ENCODE assay signal across 8 mouse cellular contexts in the genomic region with DNA sequence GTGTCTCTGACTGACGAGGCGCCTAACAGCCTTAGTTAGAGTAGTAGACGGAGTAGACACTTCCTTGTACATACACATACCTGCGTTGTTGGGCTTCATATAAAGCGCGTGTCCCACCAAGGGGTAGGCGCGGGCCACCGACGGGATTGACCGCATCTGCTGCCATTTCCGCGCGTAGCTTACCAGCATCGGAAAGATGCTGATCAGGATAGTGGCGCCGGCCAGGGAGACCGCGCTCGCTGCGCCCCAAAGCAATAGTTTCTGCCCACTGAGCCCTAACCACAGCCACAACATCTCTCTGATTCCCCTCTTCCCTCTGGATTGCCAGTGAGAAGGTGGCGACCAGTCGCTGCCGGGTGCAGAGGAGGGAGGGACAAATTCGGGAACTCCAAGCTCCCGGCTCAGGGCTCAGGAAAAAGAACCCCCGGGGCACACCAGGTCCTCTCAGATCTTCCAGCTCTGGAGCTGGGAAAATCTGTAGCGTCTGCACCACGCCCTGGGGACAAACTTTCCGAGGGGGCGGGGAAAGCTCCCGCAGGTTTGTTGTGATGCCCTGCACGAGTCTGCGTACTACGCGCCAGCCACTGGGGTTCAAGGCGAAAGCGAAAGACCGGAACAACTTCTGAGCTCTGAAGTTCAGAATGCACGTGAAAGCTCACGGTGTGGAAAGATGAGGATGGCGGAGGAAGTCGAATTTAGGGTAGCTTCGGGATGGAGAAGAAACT. TPM values are rescaled to one million over a fixed set of nuclear protein-coding genes. Genes with fewer than 3 reads are reported as not detected.
A peak's percentile ranks its signal among the peaks of the same experiment; 100 is the strongest.
DNase-seq lines count a peak whose midpoint lies in the region.

A gene (minus strand): TSS at position 532 of the 725 bp plus-strand sequence.

- DNase-seq in R1 (ENCODE audit: low read depth, low spot score): peak; percentile 76
- DNase-seq in cerebellum, postnatal 36 days: peak; percentile 16 to 17
- peak; percentile 62 for DNase-seq in gastrocnemius, postnatal 14 days
- peak; percentile 89 for DNase-seq in induced T-regulatory cell, adult 2 months (ENCODE audit: low read depth)
- peak; percentile 51 to 62 for DNase-seq in left cerebral cortex, postnatal 36 days (ENCODE audit: low spot score in 2 of 2)
- DNase-seq in mesoderm, embryonic 11.5 days (ENCODE audit: low read depth, low spot score): peak; percentile 57
- DNase-seq in right cerebral cortex, postnatal 36 days (ENCODE audit: low spot score in 2 of 2): peak; percentile 6 to 44
- peak; percentile 46 for DNase-seq in yolk sac, embryonic 10.5 days (ENCODE audit: low spot score)

- intact Hi-C loops in gastrocnemius, postnatal 14 days (cut with DNase I; ENCODE audit: low total_unique reads): no loop called here
- intact Hi-C loops in left cerebral cortex, postnatal 36 days (cut with DNase I): no loop called here

RNA-seq across cellular contexts. Expression of the gene that starts here (rescaled TPM):
- 1 to 10 TPM in 1 of 2 experiments, under 1 TPM in 1; 0.73 to 1.0 TPM for total RNA-seq in gastrocnemius, postnatal 14 days (2021)
- total RNA-seq in left cerebral cortex, postnatal 36 days (2021): 1 to 10 TPM; 5.7 to 6.3 TPM

Comparison
In these comparisons a context has a peak if more than half of its experiments do, and no peak if none do; other contexts are left out.
1. Peak in every context shown above with its lines: DNase-seq.
2. DNase-seq: peak in every context shown above with its lines; median percentile 89 in induced T-regulatory cell, adult 2 months; 76 in R1; 62 in gastrocnemius, postnatal 14 days; 57 in mesoderm, embryonic 11.5 days; 56 in left cerebral cortex, postnatal 36 days; 46 in yolk sac, embryonic 10.5 days; 25 in right cerebral cortex, postnatal 36 days; 16 in cerebellum, postnatal 36 days.